ENCODE assay signal across 27 mouse cellular contexts in the genomic region with DNA sequence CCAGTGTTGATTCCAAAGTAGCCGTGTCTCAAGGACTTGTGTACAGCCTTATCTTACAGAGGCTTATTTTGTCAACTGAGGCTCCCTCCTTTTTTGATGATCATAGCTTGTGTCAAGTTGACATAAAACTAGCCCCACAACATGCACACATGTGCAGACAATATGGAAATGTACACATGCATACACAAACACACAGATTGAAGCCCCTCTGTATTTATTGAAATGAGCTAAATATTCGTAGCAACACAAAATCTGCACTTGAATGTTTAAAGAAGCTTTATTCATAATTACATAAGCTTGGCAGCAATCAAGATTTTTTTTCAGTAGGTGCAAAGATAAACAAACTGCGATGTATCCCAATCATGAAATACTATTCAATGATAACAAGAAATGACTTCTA.
"Had no signal": no experiment of that assay in that cellular context is flagged by ENCODE, and none has a peak within 500 bp of the region (broad histone marks: within the 10 kb centered on the region; RNA-seq: fewer than 3 reads in every experiment).

No protein-coding gene starts in this region.

- ATAC-seq: hindbrain, postnatal 0 days; intestine, embryonic 16.5 days; liver, embryonic 12.5 days had no signal

- H3K4me2 ChIP-seq: heart, embryonic 11.5 days; heart, embryonic 13.5 days; heart, embryonic 15.5 days; hindbrain, embryonic 13.5 days; hindbrain, embryonic 15.5 days; kidney, embryonic 15.5 days; limb, embryonic 13.5 days; limb, embryonic 15.5 days; liver, embryonic 12.5 days had no signal

- H3K9me3 ChIP-seq: heart, embryonic 15.5 days; hindbrain, embryonic 15.5 days; limb, embryonic 13.5 days; limb, embryonic 15.5 days; liver, embryonic 12.5 days had no signal

- H3K27ac ChIP-seq: heart, adult 2 months; heart, embryonic 13.5 days; heart, embryonic 15.5 days; hindbrain, embryonic 13.5 days; hindbrain, embryonic 15.5 days; hindbrain, postnatal 0 days; kidney, embryonic 15.5 days; kidney, postnatal 0 days; limb, embryonic 13.5 days; limb, embryonic 15.5 days; liver, embryonic 12.5 days; liver, embryonic 14.5 days had no signal

- H3K4me1 ChIP-seq: heart, embryonic 13.5 days; heart, embryonic 15.5 days; hindbrain, embryonic 13.5 days; hindbrain, embryonic 15.5 days; kidney, embryonic 15.5 days; limb, embryonic 13.5 days; limb, embryonic 15.5 days; liver, embryonic 12.5 days had no signal

- DNase-seq: gastrocnemius, postnatal 14 days; gastrocnemius, postnatal 36 days; heart, adult 11 months; heart, adult 2 months; heart, postnatal 14 days; heart, postnatal 36 days; kidney, adult 11 months; kidney, adult 2 months; kidney, adult 9 months; kidney, postnatal 14 days; kidney, postnatal 36 days; layer of hippocampus, adult 9-11 months; layer of hippocampus, postnatal 36 days; left cerebral cortex, postnatal 4 days had no signal

- H3K9ac ChIP-seq: heart, embryonic 13.5 days; heart, embryonic 15.5 days; hindbrain, embryonic 13.5 days; hindbrain, embryonic 15.5 days; kidney, embryonic 15.5 days; limb, embryonic 13.5 days; limb, embryonic 15.5 days; liver, embryonic 12.5 days; liver, embryonic 14.5 days had no signal

- H3K27me3 ChIP-seq: heart, embryonic 13.5 days; heart, embryonic 15.5 days; hindbrain, embryonic 13.5 days; hindbrain, embryonic 15.5 days; kidney, embryonic 15.5 days; limb, embryonic 13.5 days; limb, embryonic 15.5 days; liver, embryonic 12.5 days had no signal

- H3K36me3 ChIP-seq: heart, embryonic 13.5 days; heart, embryonic 15.5 days; hindbrain, embryonic 13.5 days; hindbrain, embryonic 15.5 days; kidney, embryonic 15.5 days; limb, embryonic 13.5 days; limb, embryonic 15.5 days; liver, embryonic 12.5 days had no signal

- H3K4me3 ChIP-seq: heart, adult 2 months; heart, embryonic 13.5 days; heart, embryonic 15.5 days; hindbrain, embryonic 13.5 days; hindbrain, embryonic 15.5 days; kidney, embryonic 15.5 days; limb, embryonic 13.5 days; limb, embryonic 15.5 days; liver, embryonic 12.5 days had no signal
